Mouse (Mus musculus) brain, adult 2 months (tissue): ENCODE results near the gene Aif1.

Experiments
- DNase-seq: peaks from one replicate; pipeline ENCODE4 v3.0.0; 2011; ENCODE audit warnings: low read depth, low spot score

The Aif1 gene

DNA sequence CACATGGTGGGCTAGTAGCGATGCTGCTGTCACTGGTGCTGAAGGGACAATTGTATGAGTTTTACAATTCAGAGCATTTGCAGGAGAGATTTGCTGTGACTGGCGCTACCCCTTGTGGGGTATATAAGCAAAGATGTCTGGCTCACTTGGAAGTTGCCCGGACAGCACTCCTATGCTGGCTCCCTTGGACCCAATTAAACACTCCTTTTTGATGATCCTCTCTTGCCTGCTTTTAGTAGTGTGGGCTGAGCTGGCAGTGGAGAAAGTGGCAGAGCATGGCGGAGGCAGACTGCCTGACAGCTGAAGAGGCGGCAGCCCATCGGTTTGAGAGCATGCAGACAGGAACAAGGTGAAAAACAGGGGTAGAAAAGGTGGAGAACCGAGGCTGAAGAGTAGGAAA lies 8.1 kb downstream of the Aif1 start:
- peak; percentile 60 for DNase-seq

DNA sequence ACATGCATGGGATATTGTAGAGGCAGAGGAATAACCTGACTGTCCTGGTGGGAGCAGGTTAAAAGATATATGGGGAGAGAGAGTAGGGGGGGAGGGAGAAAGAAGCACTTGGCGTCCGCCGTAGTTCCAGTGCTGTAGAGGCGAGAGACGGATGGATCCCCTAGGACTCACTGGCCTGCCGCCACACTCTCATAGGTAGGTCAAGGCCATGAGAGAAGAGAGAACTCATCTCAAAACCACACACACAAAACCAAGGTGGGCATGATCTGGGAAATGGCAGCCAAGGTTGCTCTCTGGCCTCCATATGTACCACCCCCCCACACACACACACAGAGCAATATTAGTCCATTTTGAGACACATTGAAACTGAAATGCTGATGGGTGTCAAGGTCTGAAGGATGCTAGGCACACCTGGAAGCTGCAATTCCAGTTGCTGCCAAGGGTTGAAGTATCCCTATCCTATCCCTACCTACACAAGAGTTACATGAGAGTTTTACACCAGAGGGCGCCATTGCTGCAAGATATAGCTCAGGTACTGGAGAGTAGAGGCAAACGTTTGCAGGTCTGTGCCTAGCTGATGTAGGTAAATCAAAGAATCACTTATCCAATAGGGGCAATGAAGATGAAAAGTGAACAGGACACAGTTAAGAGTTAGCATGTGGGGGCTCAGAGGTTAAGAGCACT lies 9.4 kb downstream of the Aif1 start:
- DNase-seq: peak; percentile 90

GRCm38 (mm10) chr17:35165451-35166155 lies 10.3 kb downstream of the Aif1 start:
- no peak for DNase-seq

GRCm38 (mm10) chr17:35164568-35165450 lies 11.1 kb downstream of the Aif1 start, which contains the start of gene Prrc2a:
Prrc2a (minus strand) TSS chr17:35164897.
- DNase-seq: peak; percentile 100

DNA sequence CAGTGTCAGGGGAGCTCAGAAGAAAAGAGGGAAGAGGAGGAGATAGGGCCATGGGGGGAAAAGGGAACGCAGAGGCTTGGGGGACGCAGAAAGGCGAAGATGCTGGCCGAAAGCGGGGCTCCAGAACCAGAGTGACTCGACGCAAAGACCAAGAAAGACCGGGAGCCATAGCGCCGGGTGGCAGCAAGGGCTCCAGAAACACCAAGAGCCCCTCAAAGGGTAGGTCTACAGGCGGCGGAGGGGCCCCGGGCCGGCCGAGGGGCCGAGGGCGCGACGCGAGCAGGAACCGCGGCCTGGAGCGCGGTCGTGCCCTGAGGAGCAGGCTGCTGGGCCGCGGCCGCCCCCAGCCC lies 11.7 kb downstream of the Aif1 start:
- no peak for DNase-seq

DNA sequence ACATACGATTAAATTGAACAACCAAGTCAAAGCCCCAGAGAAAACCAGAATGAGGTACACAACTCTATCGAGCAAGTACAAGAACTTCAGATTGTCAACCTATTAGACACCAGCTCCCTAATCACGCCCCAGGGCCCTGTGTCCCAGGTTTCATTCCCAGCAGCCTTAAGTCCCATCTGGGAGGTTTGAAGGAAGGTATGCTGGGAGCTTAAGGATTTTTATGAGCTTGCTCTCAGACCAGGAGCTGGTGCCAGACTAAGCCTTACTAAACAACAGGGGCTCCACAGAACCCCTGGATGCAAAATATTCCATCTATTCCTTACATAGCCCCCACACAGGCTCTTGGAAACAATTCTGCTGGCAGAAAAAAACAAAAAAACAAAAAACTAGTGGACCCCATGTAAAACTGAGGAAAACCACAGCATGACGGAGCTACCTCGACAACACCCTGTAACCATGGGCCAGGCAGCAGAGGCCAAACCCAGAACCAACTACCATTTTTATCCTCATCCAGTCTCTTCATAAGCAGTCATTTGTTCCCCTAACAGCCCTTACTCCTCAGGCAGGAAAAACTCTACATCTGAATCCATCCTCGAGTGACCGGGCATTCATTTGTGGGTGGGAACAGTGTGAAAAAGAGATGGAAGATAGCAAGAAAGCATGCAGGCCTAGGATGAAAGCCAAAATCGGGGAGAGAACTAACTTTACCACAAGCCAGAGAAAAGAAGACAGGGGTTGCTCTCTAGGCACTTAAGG lies 12.4 kb downstream of the Aif1 start:
- DNase-seq: no peak

DNA sequence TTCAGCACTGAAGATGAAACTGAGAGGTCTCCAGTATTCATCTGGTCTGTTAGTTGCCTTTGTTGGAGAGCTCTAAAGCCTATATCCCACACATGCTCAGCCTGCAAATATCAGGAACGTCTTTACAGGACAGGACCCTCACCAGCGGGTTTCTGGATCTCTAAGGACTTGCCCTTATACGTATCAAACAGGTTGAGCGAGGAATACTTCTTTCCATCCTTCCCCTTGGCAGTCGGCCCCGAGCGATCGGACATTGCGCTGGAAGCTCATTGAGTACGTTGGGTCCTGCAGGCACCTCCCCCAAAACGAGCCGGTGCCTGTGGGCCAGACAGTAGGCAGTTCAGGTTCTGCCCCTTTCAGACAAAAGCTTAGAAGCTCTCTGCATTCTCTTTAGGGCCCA lies 13.1 kb downstream of the Aif1 start:
- DNase-seq: no peak

DNA sequence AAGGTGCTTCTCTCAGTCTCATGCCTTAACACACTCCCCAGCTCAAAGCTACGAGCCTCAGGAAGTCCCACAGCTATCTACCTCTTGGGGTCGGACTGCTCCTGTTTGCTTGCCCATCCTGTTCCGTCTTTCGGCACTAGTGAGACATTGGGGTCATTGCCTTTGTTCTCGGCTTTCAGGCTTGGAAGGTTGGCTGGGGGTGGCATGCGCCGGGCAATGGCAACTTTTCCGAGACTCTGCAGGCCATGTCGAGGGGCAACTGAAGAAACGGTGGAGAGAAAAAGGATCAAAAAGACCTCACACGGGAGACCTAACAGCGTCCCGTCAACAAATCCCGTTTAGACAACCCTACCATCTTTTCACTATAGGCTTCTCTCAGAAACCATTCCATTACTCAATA lies 13.7 kb downstream of the Aif1 start:
- no peak for DNase-seq

DNA sequence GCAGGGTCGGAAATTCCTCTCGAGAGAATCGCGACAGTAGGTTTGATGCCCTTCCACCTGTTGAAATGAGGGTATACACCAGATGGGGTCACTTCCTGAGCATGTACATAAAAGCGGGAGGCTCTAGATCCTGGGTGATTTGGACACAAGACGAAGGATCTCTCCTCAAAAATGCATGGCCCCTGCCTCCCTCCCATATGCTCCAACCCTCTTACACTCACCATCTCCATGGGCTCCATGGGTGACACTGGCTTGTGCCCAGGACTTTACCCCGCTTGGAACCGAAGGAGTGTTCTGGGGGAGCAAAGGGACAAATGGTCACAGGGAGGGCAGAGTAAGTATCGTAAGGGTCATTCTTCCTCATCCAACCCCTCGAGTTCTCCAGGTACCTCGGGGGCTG lies 14.4 kb downstream of the Aif1 start:
- DNase-seq: no peak

GRCm38 (mm10) chr17:35159638-35160037 lies 16.2 kb downstream of the Aif1 start:
- DNase-seq: no peak

GRCm38 (mm10) chr17:35158850-35159593 lies 16.8 kb downstream of the Aif1 start:
- DNase-seq: no peak

GRCm38 (mm10) chr17:35157661-35158175 lies 18.1 kb downstream of the Aif1 start:
- DNase-seq: no peak

- no peak for DNase-seq
These were observed 18.6 kb downstream of the Aif1 start for GRCm38 (mm10) chr17:35157254-35157653.

DNA sequence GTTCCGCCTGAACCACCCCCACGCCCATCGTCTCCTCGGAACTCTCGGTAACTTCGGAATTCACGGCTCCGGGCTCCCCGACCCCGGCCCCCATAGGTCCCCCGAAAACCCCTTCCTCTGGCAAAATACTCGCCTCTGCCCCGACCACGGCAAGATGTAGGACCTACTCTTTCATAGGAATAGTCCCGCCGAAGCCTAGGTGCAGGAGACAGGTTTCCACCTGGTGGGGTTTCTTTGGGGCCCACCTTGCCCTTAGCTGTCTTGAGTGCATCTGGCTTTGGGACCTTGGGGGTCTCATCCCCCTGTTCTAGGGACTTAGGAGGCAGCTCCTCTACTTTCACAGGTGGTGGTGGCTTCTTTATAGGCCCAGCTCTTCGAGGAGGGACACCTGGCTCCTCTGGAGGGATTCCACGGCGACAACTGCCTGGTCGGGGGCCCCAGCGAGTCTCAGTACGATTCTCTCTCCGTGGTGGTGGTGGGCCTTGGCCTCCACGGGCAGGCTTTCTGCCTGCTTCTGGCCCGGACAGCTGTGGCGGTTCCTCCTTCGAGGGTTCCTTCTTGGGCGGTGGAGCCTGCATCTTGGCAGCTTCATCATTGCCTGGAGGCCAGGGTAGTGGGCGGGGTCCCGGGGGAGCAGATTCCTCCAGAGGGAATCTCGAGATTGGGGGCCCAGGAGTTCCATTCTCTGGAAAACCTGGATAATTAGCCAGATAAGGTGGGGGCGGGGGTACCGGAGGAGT lies 19.2 kb downstream of the Aif1 start:
- DNase-seq: no peak

- DNase-seq: no peak
These were observed 20.4 kb downstream of the Aif1 start for GRCm38 (mm10) chr17:35155451-35155850.

DNA sequence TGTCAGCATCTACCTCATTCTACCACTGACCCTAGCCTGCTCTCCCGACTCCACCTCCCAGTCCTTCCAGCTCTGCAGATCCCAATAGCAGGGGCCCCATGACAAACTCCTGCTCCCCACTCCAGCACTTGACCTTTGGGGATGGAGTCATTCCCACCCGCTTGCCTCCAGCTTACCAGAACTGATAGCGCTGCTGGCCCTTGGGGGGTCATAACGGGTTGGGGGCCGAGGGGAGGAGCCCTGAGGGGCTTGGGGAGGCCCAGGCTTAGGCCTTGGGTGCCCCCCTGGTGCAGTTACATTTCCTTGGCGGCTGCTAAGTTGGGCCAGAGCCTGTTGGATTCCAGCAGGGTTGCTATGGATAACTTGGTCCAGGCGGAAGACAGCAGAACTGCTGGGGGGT lies 21.3 kb downstream of the Aif1 start:
- no peak for DNase-seq

GRCm38 (mm10) chr17:35153931-35154330 lies 21.9 kb downstream of the Aif1 start:
- DNase-seq: no peak

DNA sequence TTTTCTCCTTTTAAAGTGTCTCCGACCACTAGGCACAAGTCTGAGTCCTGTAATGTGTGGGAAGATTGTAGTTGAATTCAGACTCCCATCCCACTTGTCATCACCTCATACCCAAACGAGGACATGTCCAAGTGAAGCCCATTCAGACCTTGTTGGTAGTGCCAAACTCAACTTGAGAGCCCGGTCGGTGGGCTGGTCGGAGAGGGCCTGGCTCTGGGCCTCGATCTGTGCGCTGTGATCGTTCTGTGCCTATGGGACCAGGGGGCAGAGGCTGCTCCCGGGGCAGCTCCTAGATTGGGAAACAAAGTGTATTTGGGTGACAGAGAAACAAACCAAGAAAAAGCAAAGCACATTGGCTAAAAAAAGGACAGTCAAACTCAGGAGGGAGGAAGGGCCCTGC lies 22.8 kb downstream of the Aif1 start:
- no peak for DNase-seq

- no peak for DNase-seq
These were observed 23.7 kb downstream of the Aif1 start for GRCm38 (mm10) chr17:35152121-35152520.
